Mouse (Mus musculus): ENCODE data around the gene Slc30a1. TPM values are rescaled to one million over a fixed set of nuclear protein-coding genes. Genes with fewer than 3 reads are reported as not detected.

Gene Slc30a1
- 2.0 and 2.2 TPM in 2 replicates for polyA plus RNA-seq (2015; fragmentation: Nextera tagmentation; extraction: Ambion mirVana)

DNA sequence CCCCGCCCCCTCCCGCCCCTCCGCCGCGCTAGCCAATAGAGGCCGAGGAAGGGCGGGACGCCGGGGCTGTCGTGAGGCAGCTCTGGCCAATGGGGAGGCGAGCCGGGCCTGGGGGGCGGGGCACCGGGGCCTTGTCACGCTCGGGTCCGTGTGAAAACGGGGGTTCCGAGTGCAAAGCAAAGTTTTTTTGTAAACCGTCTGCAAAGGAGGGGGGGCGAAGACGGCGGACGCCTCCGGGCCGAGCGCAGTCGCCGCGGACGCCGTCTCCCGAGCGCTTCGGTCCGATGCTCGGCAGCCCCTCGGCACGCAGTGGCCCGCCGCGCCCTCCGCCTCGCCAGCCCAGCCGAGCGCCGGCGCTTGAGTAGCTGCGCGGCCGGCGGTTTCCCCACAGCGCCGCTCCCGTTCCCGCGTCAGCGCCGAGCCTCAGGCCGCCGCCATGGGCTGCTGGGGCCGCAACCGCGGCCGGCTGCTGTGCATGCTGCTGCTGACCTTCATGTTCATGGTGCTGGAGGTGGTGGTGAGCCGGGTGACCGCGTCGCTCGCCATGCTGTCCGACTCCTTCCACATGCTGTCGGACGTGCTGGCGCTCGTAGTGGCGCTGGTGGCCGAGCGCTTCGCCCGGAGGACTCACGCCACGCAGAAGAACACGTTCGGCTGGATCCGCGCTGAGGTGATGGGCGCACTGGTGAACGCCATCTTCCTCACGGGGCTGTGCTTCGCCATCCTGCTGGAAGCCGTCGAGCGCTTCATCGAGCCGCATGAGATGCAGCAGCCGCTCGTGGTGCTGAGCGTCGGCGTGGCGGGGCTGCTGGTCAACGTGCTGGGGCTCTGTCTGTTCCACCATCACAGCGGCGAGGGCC lies at the start of gene Slc30a1:
Gene Slc30a1 (plus strand): TSS at position 197 of the 860 bp plus-strand sequence.
- Histone ChIP-seq H3K36me3 (ENCODE audit: control insufficient read depth, insufficient read depth, low read length) (0 out of 2 replicates have a peak, but pooled peaks cover 2% of the 10 kb centered on the region), H3K9ac (ENCODE audit: low read depth, low read length) (peak within 1 kb of the TSS; percentile 80), H3K4me2 (ENCODE audit: low read length) (peak within 1 kb of the TSS; percentile 91), H3K4me3 (ENCODE audit: low read length) (peak within 1 kb of the TSS; percentile 71), H3K27me3 (replicated peaks; ENCODE audit: control insufficient read depth, insufficient read depth, low read length) (no peaks in the 10 kb centered on the region), H3K27ac (ENCODE audit: low read depth, low read length) (peak within 1 kb of the TSS; percentile 95), H3K9me3 (ENCODE audit: control insufficient read depth, low read length) (no peaks in the 10 kb centered on the region), H3K4me1 (ENCODE audit: control insufficient read depth, insufficient read depth, low read depth, low read length) (peaks cover 31% of the 10 kb centered on the region)
- WGBS, result 1% methylated on average over 76 of the region's 104 CpGs
- ATAC-seq, result peak; percentile 99

DNA sequence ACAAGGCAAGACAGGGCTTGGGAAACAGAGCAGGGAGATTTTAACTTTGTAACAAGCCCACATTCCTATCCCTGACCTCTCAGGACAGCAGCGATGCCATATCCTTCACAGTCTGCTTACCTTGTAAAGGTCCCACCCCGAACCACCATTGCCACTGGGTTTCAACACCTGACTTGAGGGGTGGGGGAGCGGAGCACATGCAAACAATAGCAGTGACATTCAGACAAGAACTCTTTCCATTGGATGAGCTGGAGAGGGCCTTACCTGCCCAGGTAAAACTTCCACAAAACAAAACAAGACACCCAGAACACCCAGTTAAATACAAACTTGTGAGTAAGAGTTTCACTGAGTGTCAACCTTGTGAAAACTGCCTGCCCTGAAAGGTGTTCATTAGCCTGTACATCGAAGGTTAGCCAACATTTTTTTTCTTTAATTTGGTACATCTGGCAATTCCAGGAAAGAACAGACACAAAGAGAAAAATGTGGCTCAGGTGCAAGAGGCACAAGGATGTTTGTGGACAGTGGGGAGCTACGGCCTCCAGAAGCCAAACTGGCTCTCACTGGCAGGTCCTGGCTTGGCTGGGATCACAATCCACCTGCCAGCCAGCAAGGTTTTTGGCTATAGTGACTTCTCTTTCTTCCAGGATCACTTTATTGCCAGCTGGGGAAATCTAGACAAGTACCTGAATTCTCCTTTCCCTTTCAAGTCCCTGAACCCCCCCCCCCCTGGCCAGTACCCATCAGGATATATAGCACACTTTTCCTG lies 49.5 kb upstream of the Slc30a1 start:
- 83% methylated on average over 5 of the region's 5 CpGs for WGBS
- no peaks in the 10 kb centered on the region for H3K27me3 ChIP-seq (replicated peaks; ENCODE audit: control insufficient read depth, insufficient read depth, low read length)

DNA sequence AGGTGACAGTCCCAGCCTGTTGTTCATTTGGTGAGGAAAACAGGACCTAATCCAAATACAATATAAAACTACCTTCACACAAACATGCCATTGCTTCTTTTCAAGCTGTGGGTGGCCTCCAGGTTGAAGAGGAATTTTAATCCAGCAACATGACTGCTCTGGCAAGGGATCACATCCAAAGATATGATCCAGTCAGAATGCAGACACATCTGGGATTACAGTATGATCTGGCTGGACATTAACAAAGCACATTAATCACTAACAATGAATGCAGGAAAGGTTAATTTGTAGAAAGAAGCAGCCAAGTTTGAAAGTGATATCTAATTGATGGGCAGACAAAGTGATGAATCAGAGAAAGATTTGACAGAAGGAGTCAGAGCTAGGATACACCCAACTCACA lies 48.4 kb upstream of the Slc30a1 start:
- Histone ChIP-seq H3K27ac (ENCODE audit: low read depth, low read length) (no peak overlapping the region), H3K4me3 (ENCODE audit: low read length) (no peak overlapping the region), H3K4me1 (ENCODE audit: control insufficient read depth, insufficient read depth, low read depth, low read length) (no peaks in the 10 kb centered on the region), H3K9ac (ENCODE audit: low read depth, low read length) (no peak overlapping the region), H3K9me3 (ENCODE audit: control insufficient read depth, low read length) (no peaks in the 10 kb centered on the region), H3K4me2 (ENCODE audit: low read length) (no peak overlapping the region), H3K27me3 (replicated peaks; ENCODE audit: control insufficient read depth, insufficient read depth, low read length) (no peaks in the 10 kb centered on the region), H3K36me3 (ENCODE audit: control insufficient read depth, insufficient read depth, low read length) (no peaks in the 10 kb centered on the region)
- no peak for ATAC-seq

More for the DNA sequence above, 49.5 kb upstream of the Slc30a1 start:
- ATAC-seq, result no peak
- Histone ChIP-seq H3K9me3 (ENCODE audit: control insufficient read depth, low read length) (no peaks in the 10 kb centered on the region), H3K4me1 (ENCODE audit: control insufficient read depth, insufficient read depth, low read depth, low read length) (no peaks in the 10 kb centered on the region), H3K27ac (ENCODE audit: low read depth, low read length) (no peak overlapping the region), H3K9ac (ENCODE audit: low read depth, low read length) (no peak overlapping the region), H3K4me3 (ENCODE audit: low read length) (no peak overlapping the region), H3K4me2 (ENCODE audit: low read length) (no peak overlapping the region), H3K36me3 (ENCODE audit: control insufficient read depth, insufficient read depth, low read length) (no peaks in the 10 kb centered on the region)

DNA sequence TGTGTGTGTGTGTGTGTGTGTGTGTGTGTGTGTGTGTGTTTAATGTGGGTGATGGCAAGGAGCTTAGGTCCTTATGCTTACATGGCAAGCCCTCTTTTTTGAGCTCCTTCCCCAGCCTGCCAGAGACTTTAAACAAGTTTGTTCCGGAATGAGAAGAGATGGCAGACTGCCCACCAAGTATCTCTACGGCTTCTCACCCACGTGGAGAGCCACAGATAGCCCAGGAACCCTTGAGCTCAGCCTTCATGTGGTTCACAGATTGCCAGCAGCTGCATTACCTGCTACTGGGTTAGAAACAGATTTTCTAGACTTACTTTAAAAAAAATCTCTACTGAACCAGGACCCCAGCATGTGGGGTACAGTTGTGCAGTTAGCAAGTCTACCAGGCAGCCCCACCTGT lies 46.7 kb upstream of the Slc30a1 start:
- Histone ChIP-seq H3K4me3 (ENCODE audit: low read length) (no peak overlapping the region), H3K9me3 (ENCODE audit: control insufficient read depth, low read length) (no peaks in the 10 kb centered on the region), H3K36me3 (ENCODE audit: control insufficient read depth, insufficient read depth, low read length) (no peaks in the 10 kb centered on the region), H3K4me2 (ENCODE audit: low read length) (no peak overlapping the region), H3K27me3 (replicated peaks; ENCODE audit: control insufficient read depth, insufficient read depth, low read length) (no peaks in the 10 kb centered on the region), H3K4me1 (ENCODE audit: control insufficient read depth, insufficient read depth, low read depth, low read length) (no peaks in the 10 kb centered on the region), H3K9ac (ENCODE audit: low read depth, low read length) (no peak overlapping the region), H3K27ac (ENCODE audit: low read depth, low read length) (no peak overlapping the region)
- no peak for ATAC-seq
- WGBS, result 72% methylated on average over 3 of the region's 3 CpGs

DNA sequence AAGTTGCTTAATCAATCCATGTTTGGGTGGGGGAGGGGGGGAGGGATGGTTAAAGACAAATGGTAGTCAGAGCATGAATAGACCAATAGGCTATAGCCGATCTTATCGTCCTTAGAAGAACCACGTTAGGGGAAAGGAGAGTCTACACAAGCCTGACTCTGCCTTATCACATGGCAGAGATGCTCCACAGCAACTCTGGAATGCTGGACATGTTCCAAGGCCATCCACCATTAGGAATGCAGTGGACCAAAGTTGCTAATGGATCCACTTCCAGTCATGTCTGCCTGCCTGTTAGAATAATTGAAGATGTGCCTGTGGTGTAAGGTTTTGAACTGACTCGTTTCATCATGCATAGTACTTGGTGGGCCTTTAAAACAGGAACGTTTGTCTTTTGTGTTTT lies 45.3 kb upstream of the Slc30a1 start:
- Histone ChIP-seq H3K4me2 (ENCODE audit: low read length) (no peak overlapping the region), H3K4me1 (ENCODE audit: control insufficient read depth, insufficient read depth, low read depth, low read length) (no peaks in the 10 kb centered on the region), H3K27ac (ENCODE audit: low read depth, low read length) (no peak overlapping the region), H3K4me3 (ENCODE audit: low read length) (no peak overlapping the region), H3K9me3 (ENCODE audit: control insufficient read depth, low read length) (no peaks in the 10 kb centered on the region), H3K36me3 (ENCODE audit: control insufficient read depth, insufficient read depth, low read length) (no peaks in the 10 kb centered on the region), H3K27me3 (replicated peaks; ENCODE audit: control insufficient read depth, insufficient read depth, low read length) (no peaks in the 10 kb centered on the region), H3K9ac (ENCODE audit: low read depth, low read length) (no peak overlapping the region)
- 86% methylated on average over 5 of the region's 5 CpGs for WGBS
- ATAC-seq, result no peak

DNA sequence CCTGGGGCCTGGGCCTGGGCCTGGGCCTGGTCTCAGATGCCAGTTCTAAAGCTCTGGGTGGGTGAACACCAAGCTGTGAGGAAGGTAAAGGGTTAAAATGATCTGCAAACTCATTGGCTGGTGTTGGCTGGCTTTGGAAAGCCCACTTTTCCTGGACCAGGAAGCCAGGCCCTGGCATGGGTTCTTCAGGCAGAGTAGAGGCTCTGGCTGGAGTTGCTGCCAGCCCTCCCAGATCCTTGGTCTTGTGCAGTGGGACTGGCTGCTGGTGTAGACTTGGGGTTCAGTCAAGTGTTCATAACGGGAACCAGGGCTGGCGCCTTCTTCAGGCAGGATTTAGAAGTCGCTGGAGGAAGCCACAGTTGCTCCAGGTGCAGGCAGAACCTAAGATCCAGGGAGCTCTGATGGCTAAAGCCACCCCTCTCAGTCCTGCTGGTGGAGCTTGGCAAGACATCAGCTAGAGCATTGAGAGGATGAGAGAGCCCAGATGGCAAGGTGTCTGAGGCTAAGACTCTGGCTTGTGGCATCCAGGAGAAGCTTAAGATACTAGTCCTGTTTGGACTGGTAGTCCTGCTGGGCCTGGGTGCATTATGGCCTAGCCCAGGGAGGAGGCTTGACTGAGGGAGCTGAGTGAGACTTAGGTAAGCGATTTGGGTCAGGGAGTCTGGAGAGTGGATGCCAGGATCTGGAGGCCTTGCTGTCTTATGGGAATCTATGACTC lies 42.6 kb upstream of the Slc30a1 start:
- Histone ChIP-seq H3K9ac (ENCODE audit: low read depth, low read length) (no peak overlapping the region), H3K4me3 (ENCODE audit: low read length) (no peak overlapping the region), H3K27me3 (replicated peaks; ENCODE audit: control insufficient read depth, insufficient read depth, low read length) (no peaks in the 10 kb centered on the region), H3K4me1 (ENCODE audit: control insufficient read depth, insufficient read depth, low read depth, low read length) (no peaks in the 10 kb centered on the region), H3K27ac (ENCODE audit: low read depth, low read length) (no peak overlapping the region), H3K36me3 (ENCODE audit: control insufficient read depth, insufficient read depth, low read length) (no peaks in the 10 kb centered on the region), H3K9me3 (ENCODE audit: control insufficient read depth, low read length) (no peaks in the 10 kb centered on the region), H3K4me2 (ENCODE audit: low read length) (no peak overlapping the region)
- WGBS, result 85% methylated on average over 4 of the region's 4 CpGs
- no peak; the same call in 1 of the 2 replicates for ATAC-seq

DNA sequence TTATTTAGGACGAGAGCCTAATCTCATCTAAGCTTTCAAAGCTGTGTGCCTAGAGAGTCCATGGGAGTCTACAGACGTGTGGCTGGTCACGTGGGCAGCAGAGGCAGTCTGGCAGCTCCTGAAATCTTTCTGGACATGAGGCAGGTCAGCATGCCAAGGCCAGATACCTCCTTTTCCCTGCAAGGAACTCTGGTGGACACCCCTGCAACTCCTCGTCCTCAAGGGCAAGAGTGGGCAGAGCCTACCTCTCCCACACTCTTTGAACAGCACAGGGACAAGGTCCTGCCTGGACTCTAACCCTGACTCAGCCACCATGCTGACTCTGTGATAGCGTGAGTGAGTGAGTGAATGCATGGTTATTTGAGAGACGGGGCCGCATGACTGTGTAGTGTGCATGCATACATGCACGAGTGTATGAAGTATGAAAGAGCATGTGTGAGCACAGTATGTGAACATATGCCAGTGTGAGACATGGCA lies 42.0 kb upstream of the Slc30a1 start:
- Histone ChIP-seq H3K9ac (ENCODE audit: low read depth, low read length) (no peak overlapping the region), H3K27me3 (replicated peaks; ENCODE audit: control insufficient read depth, insufficient read depth, low read length) (no peaks in the 10 kb centered on the region), H3K4me1 (ENCODE audit: control insufficient read depth, insufficient read depth, low read depth, low read length) (no peaks in the 10 kb centered on the region), H3K27ac (ENCODE audit: low read depth, low read length) (no peak overlapping the region), H3K9me3 (ENCODE audit: control insufficient read depth, low read length) (no peaks in the 10 kb centered on the region), H3K36me3 (ENCODE audit: control insufficient read depth, insufficient read depth, low read length) (no peaks in the 10 kb centered on the region), H3K4me2 (ENCODE audit: low read length) (no peak overlapping the region), H3K4me3 (ENCODE audit: low read length) (no peak overlapping the region)
- no peak for ATAC-seq
- WGBS, result 90% methylated on average over 8 of the region's 8 CpGs

DNA sequence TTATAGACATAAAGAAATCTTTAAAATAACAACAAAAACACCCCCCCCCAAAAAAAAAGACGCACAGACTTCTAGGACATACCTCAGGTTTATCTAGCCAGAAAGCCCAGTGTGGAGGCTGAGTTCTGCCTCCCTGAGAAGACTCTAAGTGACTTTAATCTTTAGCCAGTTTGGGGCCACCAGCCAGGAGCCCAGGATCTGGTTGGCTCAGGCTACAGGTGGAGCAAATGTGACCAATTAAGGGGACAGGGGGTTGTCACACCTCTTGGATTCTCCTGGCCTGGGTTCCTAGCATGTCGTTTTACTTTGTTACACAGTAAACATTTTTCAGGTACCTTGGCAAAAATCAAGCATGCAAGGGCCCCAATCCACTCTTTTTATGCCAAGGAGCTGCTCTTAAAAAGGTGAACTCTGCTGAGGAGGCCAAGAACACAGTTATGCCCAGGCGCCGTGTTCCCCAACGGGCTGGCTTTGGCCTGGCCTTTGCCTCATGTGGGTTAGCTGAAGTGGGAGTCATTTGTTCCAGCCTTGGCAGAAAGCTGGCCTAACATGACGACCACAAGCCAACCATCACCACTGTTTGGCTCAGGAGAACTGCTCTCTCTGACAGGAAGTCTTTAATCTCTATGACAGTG lies 34.4 kb upstream of the Slc30a1 start:
- H3K4me2 ChIP-seq (ENCODE audit: low read length), result no peak overlapping the region
- H3K36me3 ChIP-seq (ENCODE audit: control insufficient read depth, insufficient read depth, low read length), result no peaks in the 10 kb centered on the region
- no peaks in the 10 kb centered on the region for H3K27me3 ChIP-seq (replicated peaks; ENCODE audit: control insufficient read depth, insufficient read depth, low read length)
- H3K4me3 ChIP-seq (ENCODE audit: low read length), result no peak overlapping the region
- 87% methylated on average over 6 of the region's 6 CpGs for WGBS
- H3K4me1 ChIP-seq (ENCODE audit: control insufficient read depth, insufficient read depth, low read depth, low read length), result no peaks in the 10 kb centered on the region
- no peak overlapping the region for H3K27ac ChIP-seq (ENCODE audit: low read depth, low read length)
- H3K9me3 ChIP-seq (ENCODE audit: control insufficient read depth, low read length), result no peaks in the 10 kb centered on the region
- ATAC-seq, result no peak
- no peak overlapping the region for H3K9ac ChIP-seq (ENCODE audit: low read depth, low read length)

All from hindbrain, embryonic 16.5 days (tissue).